Mouse (Mus musculus) fibroblast of lung, adult 2 months (primary cell): ENCODE measurements around the gene Fscn1.
A peak's percentile ranks its signal among the peaks of the same experiment; 100 is the strongest.

Experiments used
- DNase-seq: peaks from one replicate; pipeline ENCODE4 v3.0.0-alpha.2; 2011; ENCODE audit warnings: low read depth

Gene Fscn1

DNA sequence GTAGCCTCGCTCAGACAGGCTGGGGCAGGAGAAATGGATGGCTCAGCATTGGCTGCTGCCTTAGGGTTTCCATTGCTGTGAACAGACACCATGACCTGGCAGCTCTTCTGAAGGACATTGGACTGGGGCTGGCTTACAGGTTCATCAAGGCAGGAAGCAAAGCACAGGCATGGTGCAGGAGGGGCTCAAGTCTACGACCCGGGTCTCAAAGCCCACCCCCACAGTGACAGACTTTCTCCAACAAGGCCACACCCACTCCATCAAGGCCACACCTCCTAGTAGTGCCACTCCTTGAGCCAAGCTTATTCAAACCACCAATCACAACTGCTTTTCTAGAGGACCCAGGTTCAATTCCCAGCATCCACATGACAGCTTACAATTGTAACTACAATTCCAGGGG is 13.8 kb downstream of the Fscn1 start:
- no peak for DNase-seq

DNA sequence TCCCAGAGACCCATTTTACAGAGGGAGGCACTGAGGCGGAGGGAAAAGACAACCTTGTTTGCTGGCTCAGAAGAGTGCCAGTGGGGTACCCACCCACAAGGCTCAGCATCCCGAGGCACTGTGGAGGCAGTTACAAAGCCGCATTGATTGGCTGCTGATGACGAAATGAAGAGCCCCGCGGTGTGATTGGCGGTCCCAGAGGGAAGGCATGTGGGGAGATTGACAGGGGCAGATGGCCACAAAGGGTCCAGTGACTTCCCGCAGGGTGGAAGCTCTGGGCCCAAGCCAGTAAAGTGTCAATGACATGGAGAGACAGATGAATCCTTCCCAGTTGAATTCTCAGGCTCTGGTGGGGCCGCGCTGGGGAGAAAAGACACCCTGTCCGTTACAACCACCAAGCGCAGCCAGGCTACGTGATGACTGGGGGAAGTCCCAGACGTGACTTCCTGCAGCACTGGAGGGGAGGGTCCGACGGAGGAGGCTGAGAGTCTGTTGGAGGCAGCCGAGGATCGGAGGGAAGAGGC is 14.5 kb downstream of the Fscn1 start:
- no peak for DNase-seq

DNA sequence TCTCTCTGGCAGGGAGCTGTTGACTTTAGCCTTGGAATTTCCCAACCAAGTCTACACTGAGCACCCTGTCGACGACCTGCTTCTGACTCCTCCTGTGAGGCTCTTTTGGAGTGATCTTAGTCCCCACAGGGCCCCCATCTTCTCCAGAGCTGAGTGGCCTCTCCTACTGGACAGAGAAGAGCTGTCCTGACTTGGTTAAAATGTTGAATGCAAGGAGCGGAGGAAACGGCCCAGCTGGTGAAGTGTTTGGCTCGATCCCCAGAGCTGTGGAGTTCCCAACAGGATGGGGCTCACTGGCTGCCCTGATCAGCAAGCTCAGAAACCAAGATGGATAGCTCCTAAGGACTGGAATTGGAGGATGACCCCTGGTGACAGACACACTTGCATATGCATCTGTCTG is 16.4 kb downstream of the Fscn1 start:
- DNase-seq: no peak

DNA sequence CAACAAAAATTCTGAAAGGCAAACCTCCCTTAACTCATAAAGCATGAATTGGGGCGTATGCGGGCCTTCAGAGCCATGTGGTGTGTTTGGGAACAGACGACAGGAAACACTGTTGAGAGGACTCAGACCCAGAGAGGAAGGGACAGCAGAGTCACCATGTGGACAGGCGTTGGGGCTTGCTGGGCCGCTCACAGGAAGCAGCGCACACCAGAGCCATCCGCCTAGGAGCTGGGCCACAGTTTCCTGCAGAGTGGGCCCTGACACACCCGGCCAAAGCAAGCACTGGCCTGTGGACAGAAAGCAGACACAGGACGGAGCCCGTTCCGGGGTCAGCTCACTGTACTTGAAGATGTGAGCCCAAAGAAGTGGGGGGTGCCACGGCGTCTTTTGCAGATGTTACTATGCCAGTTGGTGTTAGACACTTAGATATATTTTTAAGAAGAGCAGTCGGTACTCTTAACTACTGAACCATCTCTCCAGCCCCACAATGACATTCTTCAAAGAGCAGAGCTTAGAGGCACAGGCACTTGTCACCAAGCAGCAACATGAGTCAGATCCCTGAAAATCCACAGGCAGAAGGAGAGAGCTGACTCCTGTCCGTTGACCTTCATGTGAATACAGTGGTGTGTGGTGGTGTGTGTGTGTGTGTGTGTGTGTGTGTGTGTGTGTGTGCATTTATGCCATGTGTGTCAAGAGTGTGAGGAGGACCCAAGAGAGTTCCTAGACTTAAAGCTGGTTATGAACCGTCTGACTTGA is 22.1 kb downstream of the Fscn1 start:
- no peak for DNase-seq

DNA sequence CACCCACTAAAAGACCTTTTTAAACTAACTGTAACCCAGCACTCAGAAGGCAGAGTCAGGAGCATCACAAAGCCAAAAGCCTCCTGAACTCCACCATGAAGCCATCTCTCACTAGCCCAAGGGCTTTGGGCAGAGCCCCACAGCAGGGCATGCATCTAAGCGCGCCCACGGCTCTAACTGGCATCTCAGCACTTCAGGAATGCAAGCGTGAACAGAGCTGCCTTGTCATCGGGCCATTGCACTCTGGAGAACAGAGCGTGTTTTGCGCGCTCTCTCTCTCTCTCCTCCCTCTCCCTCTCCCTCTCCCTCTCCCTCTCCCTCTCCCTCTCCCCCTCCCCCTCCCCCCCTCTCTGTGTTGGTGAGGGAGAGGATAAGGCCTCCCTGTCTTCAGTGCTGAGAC is 23.0 kb downstream of the Fscn1 start:
- DNase-seq: no peak

DNA sequence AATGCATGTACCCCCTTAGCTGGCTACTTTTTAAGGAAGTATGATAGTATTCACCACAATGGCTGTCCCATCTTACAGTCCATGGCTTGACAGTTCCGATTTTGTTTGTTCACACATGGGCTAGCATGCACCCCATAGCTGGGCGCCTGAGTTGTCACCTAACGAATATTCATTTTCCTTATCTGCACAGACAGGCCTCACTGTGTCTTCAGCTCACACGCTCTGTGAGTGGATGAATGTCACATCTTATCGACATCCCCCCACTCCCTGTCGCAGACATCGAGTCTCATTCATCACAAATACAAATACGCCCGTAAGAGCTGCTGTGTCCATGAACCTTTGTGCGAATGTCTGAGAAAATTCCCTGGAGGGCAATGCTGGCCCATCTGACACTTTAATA is 24.1 kb downstream of the Fscn1 start:
- DNase-seq: no peak

DNA sequence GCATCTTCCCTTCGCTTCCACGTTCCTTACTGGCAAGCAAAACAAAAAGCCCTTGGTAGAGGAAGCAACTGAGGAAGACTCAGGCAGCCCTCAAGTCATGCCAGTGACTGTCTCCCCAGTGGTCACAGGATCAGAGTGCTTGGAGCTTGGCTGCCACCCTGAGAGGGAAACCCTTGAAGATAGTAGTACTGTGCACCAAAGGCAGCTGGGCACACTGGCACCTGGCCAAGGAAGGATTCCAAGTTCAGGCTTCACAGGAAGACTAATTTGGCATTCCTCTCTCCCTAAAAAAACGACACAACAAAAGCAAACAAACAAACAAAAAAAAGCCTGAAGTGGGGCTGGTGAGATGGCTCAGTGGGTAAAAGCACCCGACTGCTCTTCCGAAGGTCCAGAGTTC is 28.4 kb downstream of the Fscn1 start:
- DNase-seq: no peak

DNA sequence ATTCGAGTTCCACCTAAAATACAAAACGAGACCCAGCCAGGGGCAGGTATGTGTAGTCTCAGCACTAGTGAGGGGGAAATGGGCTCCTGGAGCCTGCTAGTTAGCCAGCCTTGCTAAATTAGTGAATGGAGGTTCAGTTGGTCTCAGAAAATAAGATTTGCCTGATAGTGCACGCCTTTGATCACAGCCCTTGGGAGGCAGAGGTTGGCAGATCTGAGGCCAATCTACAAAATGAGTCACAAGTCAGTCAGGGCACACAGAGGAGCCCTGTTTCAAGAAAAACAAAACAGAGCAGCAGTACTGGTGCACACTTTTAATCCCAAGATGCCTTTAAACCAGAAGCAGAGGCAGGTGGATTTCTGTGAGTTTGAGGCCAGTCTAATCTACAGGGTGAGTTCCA is 29.0 kb downstream of the Fscn1 start:
- DNase-seq: peak; percentile 46

DNA sequence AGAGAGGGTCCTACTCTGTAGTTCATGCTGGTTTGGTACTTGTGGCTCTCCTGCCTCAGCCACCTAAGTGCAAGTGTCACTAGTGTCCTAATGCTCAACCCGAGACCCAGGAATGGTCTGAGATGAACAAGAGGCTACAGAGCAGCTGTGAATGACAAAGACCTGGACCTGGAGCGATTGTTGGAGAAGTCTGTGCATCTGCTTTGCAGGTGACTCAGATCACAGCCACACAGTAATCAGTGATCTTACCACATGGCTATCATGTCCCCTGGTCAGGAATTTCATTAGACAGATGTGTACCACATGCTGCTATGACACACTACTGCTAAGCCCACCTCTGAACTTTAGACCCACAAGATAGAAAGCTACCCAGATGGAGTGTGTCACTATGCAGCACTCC is 34.6 kb downstream of the Fscn1 start:
- no peak for DNase-seq

DNA sequence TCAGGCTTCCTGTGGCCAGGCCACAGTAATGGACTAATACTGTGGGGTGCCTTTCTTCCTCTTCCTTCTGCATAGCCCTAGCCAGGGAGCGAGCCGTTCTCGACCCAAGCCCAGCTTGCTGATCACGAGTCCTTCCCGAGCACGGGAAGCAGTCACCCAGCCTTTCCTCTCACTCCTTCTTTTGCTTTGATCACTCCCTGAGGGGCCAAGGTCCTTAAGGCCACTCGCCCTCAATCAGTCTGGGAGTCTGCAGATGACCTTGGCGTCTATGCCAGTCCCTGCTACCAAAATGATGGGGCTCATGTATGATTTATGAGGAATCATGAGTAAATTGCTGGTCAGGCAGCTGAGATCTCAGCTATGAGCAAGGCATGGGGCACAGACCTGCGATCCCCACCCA is 37.4 kb downstream of the Fscn1 start:
- no peak for DNase-seq

DNA sequence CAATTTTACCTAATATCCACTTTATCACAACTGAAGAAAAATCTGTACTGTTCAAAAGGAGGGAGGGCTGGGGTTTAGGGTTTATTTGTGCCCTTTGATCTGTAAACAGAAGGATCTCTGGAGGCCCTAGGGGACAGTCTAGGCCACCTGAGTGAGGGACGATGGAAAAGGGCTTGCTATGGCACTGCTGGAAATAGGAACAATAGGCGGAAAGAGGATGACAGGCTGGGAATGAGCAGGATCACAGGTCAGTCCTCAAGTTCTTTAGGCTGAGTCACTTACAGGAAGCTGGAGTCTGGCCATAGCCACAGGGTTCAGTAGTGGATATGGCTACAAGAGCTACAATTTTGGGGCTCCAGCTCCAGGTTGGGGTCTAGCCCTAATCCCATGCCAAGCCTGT is 38.0 kb downstream of the Fscn1 start:
- DNase-seq: no peak

DNA sequence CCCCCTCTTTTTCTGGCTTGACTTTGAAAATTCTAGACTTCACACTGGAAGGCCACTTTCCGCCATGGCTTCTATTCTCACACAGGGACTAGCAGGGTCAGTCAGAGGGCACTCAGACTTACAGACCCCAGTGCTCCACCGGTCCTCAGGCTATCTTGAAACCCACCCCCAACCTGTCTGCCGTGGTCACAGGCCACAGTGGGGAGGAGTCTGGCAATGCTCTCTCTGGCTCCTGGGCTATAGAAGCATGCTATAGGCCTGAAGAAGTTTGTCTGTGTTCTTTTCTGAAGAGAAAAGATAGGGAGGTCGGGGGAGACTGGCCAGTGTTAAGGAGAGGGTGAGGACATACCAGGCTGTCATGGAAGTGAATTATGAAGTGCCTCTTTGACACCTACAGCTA is 39.9 kb downstream of the Fscn1 start:
- DNase-seq: no peak

DNA sequence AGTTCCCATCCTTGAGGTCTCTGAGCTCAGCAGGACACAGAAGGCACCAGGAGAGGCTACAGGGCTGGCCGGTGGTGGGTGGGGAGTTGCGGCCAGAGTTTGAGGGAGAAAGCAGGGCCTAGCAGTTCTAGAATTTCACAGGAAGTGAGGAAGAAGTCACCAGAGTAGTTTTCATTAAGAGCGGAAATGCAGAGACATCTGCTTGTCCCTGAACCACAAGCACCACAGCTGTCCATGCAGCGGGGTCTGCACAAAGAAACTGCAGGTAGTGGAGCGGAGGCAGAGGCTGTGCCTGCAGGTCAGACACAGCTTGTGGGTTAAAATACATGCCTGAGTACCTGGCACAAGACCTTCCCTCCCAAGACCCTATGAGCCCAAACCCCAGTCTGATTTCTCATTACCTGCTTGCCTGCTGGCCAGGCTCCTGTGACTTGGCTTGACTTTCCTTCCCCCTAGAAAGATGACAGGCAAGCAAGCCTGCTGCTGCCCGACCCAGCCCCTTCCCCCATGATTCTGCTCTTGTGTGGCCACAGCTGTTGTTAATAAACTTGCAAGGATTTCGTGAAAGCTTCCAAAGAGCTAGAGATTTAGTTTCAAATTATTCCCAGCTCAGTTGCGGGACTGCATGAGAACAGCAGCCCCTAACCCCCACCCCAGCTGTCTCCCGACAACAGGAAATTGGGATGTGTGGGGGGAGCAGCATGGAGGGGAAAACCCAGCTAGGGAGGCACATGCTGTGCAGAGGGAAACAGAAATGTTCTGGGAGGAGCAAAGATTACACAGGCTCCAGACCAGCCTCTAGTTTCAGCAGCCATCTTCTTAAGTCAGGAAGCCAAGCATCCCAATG is 40.7 kb downstream of the Fscn1 start:
- DNase-seq: peak; percentile 64

DNA sequence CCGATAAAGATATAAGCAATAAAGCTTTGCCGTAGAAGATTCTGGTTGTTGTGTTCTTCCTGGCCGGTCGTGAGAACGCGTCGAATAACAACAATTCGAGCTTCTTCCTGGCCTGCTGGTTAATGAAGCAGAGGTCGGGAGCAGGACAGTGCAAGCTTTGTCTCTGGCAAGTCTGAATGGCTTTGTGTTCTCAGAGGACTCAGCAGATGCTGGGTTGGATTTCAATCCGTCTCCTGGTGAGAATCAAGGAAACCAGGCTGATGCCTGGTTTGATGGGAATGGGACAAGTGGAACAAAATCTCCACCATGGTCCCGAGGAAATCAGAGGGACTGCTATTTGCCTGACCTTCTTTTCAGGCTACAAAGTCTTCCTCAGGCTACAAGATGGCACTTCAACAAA is 49.2 kb downstream of the Fscn1 start:
- no peak for DNase-seq

DNA sequence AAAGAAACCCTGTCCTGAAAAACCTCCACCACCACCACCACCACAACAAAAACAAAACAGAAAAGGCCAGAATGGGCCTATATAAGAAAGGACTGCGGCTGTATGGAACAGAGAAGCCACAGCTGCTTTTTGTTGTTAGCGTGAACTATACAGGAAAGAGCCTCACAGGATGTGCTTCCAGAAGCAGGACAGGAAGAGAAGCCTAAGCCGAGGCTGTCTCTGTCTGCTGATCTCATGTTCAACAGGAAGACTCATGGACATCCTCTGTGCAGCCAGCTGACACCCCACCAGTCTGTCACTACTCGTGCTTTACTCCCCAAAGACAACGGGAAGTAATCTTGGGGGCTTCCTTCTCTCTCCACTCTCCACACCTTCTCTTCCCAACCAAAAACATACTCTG is 57.3 kb downstream of the Fscn1 start:
- DNase-seq: no peak
